Mouse (Mus musculus): Measurements from ENCODE around the gene Fhad1.

DNA sequence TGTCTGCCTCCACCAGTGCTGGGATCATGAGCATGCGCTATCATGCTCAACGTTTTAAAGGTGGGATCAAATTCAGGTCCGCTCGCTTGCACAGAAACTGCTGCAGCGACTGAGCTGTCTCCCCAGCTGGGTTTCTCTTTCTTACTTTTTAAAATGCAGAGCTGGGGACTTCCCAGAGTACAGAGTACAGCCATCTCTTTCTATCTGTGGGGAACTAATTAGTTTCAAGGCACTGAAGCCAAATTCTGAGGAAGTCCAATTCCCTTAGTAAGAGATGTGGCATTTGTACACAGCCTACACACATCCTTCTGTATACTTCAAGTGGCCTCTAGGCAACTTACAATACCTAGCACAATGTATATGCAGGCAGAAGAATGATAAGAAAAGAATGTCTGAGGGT is 62.1 kb downstream of the Fhad1 start:
- TF ChIP-seq CTCF (IDR thresholded peaks at IDR 0.05; ENCODE audit: low read depth, low read length), result no peak
- no peak for TF ChIP-seq POLR2A (IDR thresholded peaks at IDR 0.05; ENCODE audit: borderline replicate concordance, low read depth, low read length)

All from bone marrow macrophage, adult 2 months (primary cell).